Mouse (Mus musculus): ENCODE measurements around the gene Sart1. TPM values are rescaled to one million over a fixed set of nuclear protein-coding genes. Genes with fewer than 3 reads are reported as not detected.

Gene Sart1
- 43.7 TPM for polyA plus RNA-seq (2014; fragmentation: Illumina TruSeq; extraction: RNeasy Lipid Tissue Mini Kit (QIAGEN cat#74804); ENCODE audit: low read depth, low replicate concordance)

GRCm38 (mm10) chr19:5388588-5389242, at the start of gene Sart1:
TSS of gene Sart1 (minus strand) at chr19:5388703.

DNA sequence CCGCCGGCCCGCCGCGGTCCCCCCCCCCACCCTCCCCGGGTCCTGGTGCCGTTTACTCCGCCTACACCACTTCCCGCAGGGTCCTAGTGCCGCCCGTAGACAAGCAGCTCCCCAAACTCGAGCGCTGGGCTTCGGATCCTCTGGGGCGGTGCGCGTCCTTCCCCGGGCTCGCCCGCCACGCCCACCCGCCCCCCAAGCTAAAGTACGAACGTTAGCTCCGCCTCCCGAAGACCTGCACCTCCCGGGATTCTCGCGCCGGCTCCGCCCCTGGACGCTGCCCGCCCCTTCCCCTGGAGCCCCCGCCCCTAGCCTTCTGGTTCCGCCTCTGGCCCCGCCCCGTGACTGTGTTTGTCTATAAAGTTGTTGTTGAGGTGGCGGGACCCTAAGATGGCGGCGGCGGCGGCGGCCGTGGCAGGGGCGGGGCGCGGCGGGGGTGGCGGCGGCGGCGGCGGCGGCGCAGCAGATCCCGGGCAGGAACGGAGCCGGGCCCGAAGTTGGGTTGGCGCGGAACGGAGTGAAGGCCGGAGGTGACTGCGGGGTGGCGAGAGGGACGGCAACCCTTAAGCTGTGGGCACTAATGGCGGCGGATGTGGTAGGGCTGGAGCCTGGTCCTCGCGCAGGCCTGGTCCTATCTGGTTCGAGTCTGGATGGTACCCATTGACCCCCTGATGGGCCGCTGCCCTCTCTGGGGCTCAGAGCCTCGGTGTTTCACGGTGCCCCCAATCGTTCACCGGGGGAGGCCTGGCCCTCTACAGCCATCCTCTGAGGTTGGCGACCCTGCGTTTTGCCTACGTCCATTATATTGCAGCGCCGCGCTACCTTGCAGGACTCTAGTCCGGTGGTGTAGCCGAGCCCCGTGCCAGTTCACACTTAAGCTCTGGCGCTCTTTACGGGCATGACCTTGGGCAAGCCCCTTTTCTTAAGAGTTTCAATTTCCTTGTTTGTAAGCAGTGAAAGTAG, 36.6 kb upstream of the Sart1 start, which contains the start of the genes Drap1 and AI837181:
Drap1 (minus strand) TSS at position 198 of the 960 bp plus-strand sequence.
AI837181 (plus strand) TSS at position 363 of the 960 bp plus-strand sequence.

DNA sequence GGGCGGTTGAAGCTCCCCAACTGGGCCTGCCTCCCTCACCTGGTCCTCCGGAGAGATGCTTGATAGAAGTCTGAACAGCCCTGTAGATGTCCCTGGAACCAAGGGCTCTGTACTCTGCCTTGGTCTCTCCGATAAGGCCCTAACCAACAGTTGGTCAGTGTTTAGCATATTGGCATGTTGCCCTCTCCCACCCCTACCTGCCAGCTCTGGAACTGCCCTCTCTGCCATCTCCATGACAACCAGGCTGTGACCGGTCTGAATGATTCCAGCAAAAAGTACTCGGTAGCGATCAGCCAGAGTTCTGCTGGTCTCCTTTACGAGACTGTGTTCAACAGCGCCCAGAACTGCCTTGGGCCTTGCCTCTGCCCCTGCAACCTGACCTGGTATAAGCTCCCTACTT, 13.8 kb upstream of the Sart1 start, which contains the start of gene Tsga10ip:
Tsga10ip (minus strand) TSS at position 234 of the 400 bp plus-strand sequence.

GRCm38 (mm10) chr19:5367053-5367359, 21.5 kb downstream of the Sart1 start, which contains the start of gene Banf1:
TSS of gene Banf1 (minus strand) at chr19:5367168.

DNA sequence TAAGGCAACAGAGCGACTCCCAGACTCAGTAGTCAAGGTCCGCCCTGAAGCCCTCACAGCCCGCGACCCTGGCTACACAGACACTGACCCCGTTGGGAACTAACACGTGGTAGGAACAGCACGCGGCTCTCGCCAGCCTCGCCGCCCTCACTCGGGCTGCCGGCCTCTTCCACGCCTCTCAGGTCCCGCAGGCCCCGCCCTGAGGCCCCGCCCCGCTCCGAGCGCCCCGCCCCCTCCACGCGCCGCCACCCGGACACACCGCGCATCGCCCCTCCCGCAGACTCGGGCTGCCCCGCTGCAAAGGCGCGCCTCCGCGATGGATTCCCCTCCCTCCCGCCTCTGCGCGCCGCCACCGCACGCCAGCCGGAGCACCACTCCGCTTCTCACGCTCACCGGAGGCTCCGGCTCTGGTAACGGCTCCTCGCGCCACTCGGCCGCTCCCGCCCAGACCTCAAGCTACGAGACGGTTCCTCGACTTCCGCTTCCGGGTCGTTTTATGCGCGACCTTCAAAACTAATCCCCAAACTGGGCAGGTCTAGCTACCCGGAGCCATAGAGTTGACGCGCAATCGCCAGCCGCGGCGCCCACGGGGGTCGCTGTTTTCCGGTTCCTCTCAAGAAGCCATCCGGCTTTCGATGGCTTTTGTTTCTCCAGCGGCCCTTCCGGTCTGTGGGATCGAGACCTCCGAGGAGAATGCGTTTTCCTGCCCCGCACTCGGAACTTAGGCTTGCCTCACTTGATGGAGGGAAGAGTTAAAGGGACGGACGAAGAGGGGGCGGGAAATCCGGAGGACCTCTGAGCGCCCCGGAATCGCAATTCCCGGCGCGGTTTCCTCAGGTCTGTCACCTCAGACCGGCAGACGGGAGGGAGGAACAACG, 22.1 kb downstream of the Sart1 start, which contains the start of gene Eif1ad:
Eif1ad (plus strand) TSS at position 567 of the 878 bp plus-strand sequence.

DNA sequence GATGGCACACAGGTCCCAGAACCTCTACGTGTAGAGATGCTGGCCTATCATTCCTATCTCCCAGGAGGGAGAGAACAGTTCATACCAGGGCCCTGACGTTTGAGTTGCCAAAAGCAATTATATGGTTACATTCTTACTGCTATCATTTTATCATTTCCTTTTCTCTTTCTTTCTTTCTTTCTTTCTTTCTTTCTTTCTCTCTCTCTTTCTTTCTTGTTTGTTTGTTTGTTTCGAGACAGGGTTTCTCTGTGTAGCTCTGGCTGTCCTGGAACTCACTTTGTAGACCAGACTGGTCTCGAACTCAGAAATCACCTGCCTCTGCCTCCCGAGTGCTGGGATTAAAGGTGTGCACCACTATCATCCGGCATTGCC, 39.0 kb downstream of the Sart1 start, which contains the start of gene Cst6:
Cst6 (minus strand) TSS at position 73 of the 372 bp plus-strand sequence.

GRCm38 (mm10) chr19:5335441-5335840, 53.1 kb downstream of the Sart1 start, which contains the start of gene Catsper1:
TSS of gene Catsper1 (plus strand) at chr19:5335741.

Other genes starting within 250 kb of the Sart1 start
- 19.3 TPM for gene Pacs1, start 115.6 kb downstream of the Sart1 start, polyA plus RNA-seq (2014; fragmentation: Illumina TruSeq; extraction: RNeasy Lipid Tissue Mini Kit (QIAGEN cat#74804); ENCODE audit: low read depth, low replicate concordance)
- 111 TPM for gene Sf3b2, start 93.2 kb downstream of the Sart1 start, polyA plus RNA-seq (2014; fragmentation: Illumina TruSeq; extraction: RNeasy Lipid Tissue Mini Kit (QIAGEN cat#74804); ENCODE audit: low read depth, low replicate concordance)
- 16.3 TPM for gene Gal3st3, start 90.4 kb downstream of the Sart1 start, polyA plus RNA-seq (2014; fragmentation: Illumina TruSeq; extraction: RNeasy Lipid Tissue Mini Kit (QIAGEN cat#74804); ENCODE audit: low read depth, low replicate concordance)
- gene Catsper1, start 53.0 kb downstream of the Sart1 start, polyA plus RNA-seq (2014; fragmentation: Illumina TruSeq; extraction: RNeasy Lipid Tissue Mini Kit (QIAGEN cat#74804); ENCODE audit: low read depth, low replicate concordance), result not detected
- 5.7 TPM for gene Cst6, start 39.1 kb downstream of the Sart1 start, polyA plus RNA-seq (2014; fragmentation: Illumina TruSeq; extraction: RNeasy Lipid Tissue Mini Kit (QIAGEN cat#74804); ENCODE audit: low read depth, low replicate concordance)
- 23.0 TPM for gene Eif1ad, start 22.0 kb downstream of the Sart1 start, polyA plus RNA-seq (2014; fragmentation: Illumina TruSeq; extraction: RNeasy Lipid Tissue Mini Kit (QIAGEN cat#74804); ENCODE audit: low read depth, low replicate concordance)
- gene Banf1, start 21.5 kb downstream of the Sart1 start, polyA plus RNA-seq (2014; fragmentation: Illumina TruSeq; extraction: RNeasy Lipid Tissue Mini Kit (QIAGEN cat#74804); ENCODE audit: low read depth, low replicate concordance), result 122 TPM
- not detected for gene Tsga10ip, start 13.8 kb upstream of the Sart1 start, polyA plus RNA-seq (2014; fragmentation: Illumina TruSeq; extraction: RNeasy Lipid Tissue Mini Kit (QIAGEN cat#74804); ENCODE audit: low read depth, low replicate concordance)
- gene Drap1, start 36.3 kb upstream of the Sart1 start, polyA plus RNA-seq (2014; fragmentation: Illumina TruSeq; extraction: RNeasy Lipid Tissue Mini Kit (QIAGEN cat#74804); ENCODE audit: low read depth, low replicate concordance), result 391 TPM
- 33.9 TPM for gene AI837181, start 36.4 kb upstream of the Sart1 start, polyA plus RNA-seq (2014; fragmentation: Illumina TruSeq; extraction: RNeasy Lipid Tissue Mini Kit (QIAGEN cat#74804); ENCODE audit: low read depth, low replicate concordance)
- not detected for gene Fosl1, start 58.8 kb upstream of the Sart1 start, polyA plus RNA-seq (2014; fragmentation: Illumina TruSeq; extraction: RNeasy Lipid Tissue Mini Kit (QIAGEN cat#74804); ENCODE audit: low read depth, low replicate concordance)
- gene Ccdc85b, start 69.2 kb upstream of the Sart1 start, polyA plus RNA-seq (2014; fragmentation: Illumina TruSeq; extraction: RNeasy Lipid Tissue Mini Kit (QIAGEN cat#74804); ENCODE audit: low read depth, low replicate concordance), result 6.9 TPM
- gene Fibp, start 71.9 kb upstream of the Sart1 start, polyA plus RNA-seq (2014; fragmentation: Illumina TruSeq; extraction: RNeasy Lipid Tissue Mini Kit (QIAGEN cat#74804); ENCODE audit: low read depth, low replicate concordance), result 44.4 TPM
- gene Ctsw, start 79.8 kb upstream of the Sart1 start, polyA plus RNA-seq (2014; fragmentation: Illumina TruSeq; extraction: RNeasy Lipid Tissue Mini Kit (QIAGEN cat#74804); ENCODE audit: low read depth, low replicate concordance), result not detected
- 14.6 TPM for gene Efemp2, start 85.3 kb upstream of the Sart1 start, polyA plus RNA-seq (2014; fragmentation: Illumina TruSeq; extraction: RNeasy Lipid Tissue Mini Kit (QIAGEN cat#74804); ENCODE audit: low read depth, low replicate concordance)
- 33.4 TPM for gene Mus81, start 99.7 kb upstream of the Sart1 start, polyA plus RNA-seq (2014; fragmentation: Illumina TruSeq; extraction: RNeasy Lipid Tissue Mini Kit (QIAGEN cat#74804); ENCODE audit: low read depth, low replicate concordance)
- 173 TPM for gene Cfl1, start 101.8 kb upstream of the Sart1 start, polyA plus RNA-seq (2014; fragmentation: Illumina TruSeq; extraction: RNeasy Lipid Tissue Mini Kit (QIAGEN cat#74804); ENCODE audit: low read depth, low replicate concordance)
- 1.8 TPM for gene 1700020D05Rik, start 115.1 kb upstream of the Sart1 start, polyA plus RNA-seq (2014; fragmentation: Illumina TruSeq; extraction: RNeasy Lipid Tissue Mini Kit (QIAGEN cat#74804); ENCODE audit: low read depth, low replicate concordance)
- gene Snx32, start 121.8 kb upstream of the Sart1 start, polyA plus RNA-seq (2014; fragmentation: Illumina TruSeq; extraction: RNeasy Lipid Tissue Mini Kit (QIAGEN cat#74804); ENCODE audit: low read depth, low replicate concordance), result 10.1 TPM
- not detected for gene Ovol1, start 171.9 kb upstream of the Sart1 start, polyA plus RNA-seq (2014; fragmentation: Illumina TruSeq; extraction: RNeasy Lipid Tissue Mini Kit (QIAGEN cat#74804); ENCODE audit: low read depth, low replicate concordance)
- gene Ap5b1, start 179.3 kb upstream of the Sart1 start, polyA plus RNA-seq (2014; fragmentation: Illumina TruSeq; extraction: RNeasy Lipid Tissue Mini Kit (QIAGEN cat#74804); ENCODE audit: low read depth, low replicate concordance), result 1.9 TPM
- gene Rnaseh2c, start 213.2 kb upstream of the Sart1 start, polyA plus RNA-seq (2014; fragmentation: Illumina TruSeq; extraction: RNeasy Lipid Tissue Mini Kit (QIAGEN cat#74804); ENCODE audit: low read depth, low replicate concordance), result 28.9 TPM
- gene Kat5, start 221.5 kb upstream of the Sart1 start, polyA plus RNA-seq (2014; fragmentation: Illumina TruSeq; extraction: RNeasy Lipid Tissue Mini Kit (QIAGEN cat#74804); ENCODE audit: low read depth, low replicate concordance), result 30.9 TPM
- gene Rela, start 248.8 kb upstream of the Sart1 start, polyA plus RNA-seq (2014; fragmentation: Illumina TruSeq; extraction: RNeasy Lipid Tissue Mini Kit (QIAGEN cat#74804); ENCODE audit: low read depth, low replicate concordance), result 30.4 TPM

All from heart, adult 10 weeks (tissue).